Mouse (Mus musculus) intestine, postnatal 0 days (tissue): ENCODE measurements around the gene Dhx37. TPM values are rescaled to one million over a fixed set of nuclear protein-coding genes. Genes with fewer than 3 reads are reported as not detected.

Source experiments
- ATAC-seq: fragments of 200-750 bp; cut with Nextera tagmentation; 2 replicates; pipeline ENCODE4 v1.8.0; 2017; ENCODE audit warnings: mild to moderate bottlenecking, moderate TSS enrichment, moderate library complexity
- H3K27ac ChIP-seq: fragments of 300-500 bp; sonication (generic); 2 replicates; pipeline ENCODE4 v1.5.1; 2014; ENCODE audit warnings: mild to moderate bottlenecking, low read depth, low read length, moderate library complexity
- H3K27me3 ChIP-seq: fragments of 300-500 bp; sonication (generic); replicated peaks from 2 replicates; pipeline ENCODE4 v1.6.1; 2014; ENCODE audit warnings: low read length, mixed read lengths; ENCODE audit not compliant: control insufficient read depth, insufficient read depth
- H3K36me3 ChIP-seq: fragments of 300-500 bp; sonication (generic); 2 replicates; pipeline ENCODE4 v1.6.1; 2014; ENCODE audit warnings: mild to moderate bottlenecking, moderate library complexity; ENCODE audit not compliant: control insufficient read depth, insufficient read depth
- H3K4me1 ChIP-seq: fragments of 300-500 bp; sonication (generic); replicated peaks from 2 replicates; pipeline ENCODE4 v1.6.1; 2014; ENCODE audit warnings: antibody characterized with exemption, low read length, mixed read lengths; ENCODE audit not compliant: control insufficient read depth, insufficient read depth
- H3K4me2 ChIP-seq: fragments of 300-500 bp; sonication (generic); replicated peaks from 2 replicates; pipeline ENCODE4 v1.6.1; 2014; ENCODE audit warnings: low read depth, mild to moderate bottlenecking, moderate library complexity
- H3K4me3 ChIP-seq: fragments of 300-500 bp; sonication (generic); 2 replicates; pipeline ENCODE4 v1.5.1; 2014; ENCODE audit warnings: low read depth, low read length
- H3K9ac ChIP-seq: fragments of 300-500 bp; sonication (generic); 2 replicates; pipeline ENCODE4 v1.6.1; 2014; ENCODE audit warnings: mild to moderate bottlenecking, low read depth, low read length
- H3K9me3 ChIP-seq: fragments of 300-500 bp; sonication (generic); 2 replicates; pipeline ENCODE4 v1.6.1; 2016; ENCODE audit warnings: mixed run types; ENCODE audit not compliant: control insufficient read depth
- CTCF ChIP-seq: sonication (generic); IDR thresholded peaks from 2 replicates; pipeline ENCODE4 v1.5.1; 2016; ENCODE audit warnings: low read depth, mild to moderate bottlenecking, control low read depth, antibody characterized with exemption, moderate library complexity
- WGBS: fragments of 180-500 bp; shearing (Covaris S2); extraction: QIAGEN DNeasy Blood & Tissue Kit; methylation state at CpG from one replicate; pipeline ENCODE4 v1.1.7; 2014; 5-methylcytosine and 5-hydroxymethylcytosine counted together
- polyA plus RNA-seq: library from polyadenylated mRNA; unstranded; fragments of >200 nt; fragmentation: Nextera tagmentation; extraction: Ambion mirVana; gene quantifications from 2 replicates; pipeline ENCODE4 v1.2.1, GENCODE M21; 2015

Gene Dhx37
- polyA plus RNA-seq, 1 experiment from 2014 or later, result 2.5 TPM

DNA sequence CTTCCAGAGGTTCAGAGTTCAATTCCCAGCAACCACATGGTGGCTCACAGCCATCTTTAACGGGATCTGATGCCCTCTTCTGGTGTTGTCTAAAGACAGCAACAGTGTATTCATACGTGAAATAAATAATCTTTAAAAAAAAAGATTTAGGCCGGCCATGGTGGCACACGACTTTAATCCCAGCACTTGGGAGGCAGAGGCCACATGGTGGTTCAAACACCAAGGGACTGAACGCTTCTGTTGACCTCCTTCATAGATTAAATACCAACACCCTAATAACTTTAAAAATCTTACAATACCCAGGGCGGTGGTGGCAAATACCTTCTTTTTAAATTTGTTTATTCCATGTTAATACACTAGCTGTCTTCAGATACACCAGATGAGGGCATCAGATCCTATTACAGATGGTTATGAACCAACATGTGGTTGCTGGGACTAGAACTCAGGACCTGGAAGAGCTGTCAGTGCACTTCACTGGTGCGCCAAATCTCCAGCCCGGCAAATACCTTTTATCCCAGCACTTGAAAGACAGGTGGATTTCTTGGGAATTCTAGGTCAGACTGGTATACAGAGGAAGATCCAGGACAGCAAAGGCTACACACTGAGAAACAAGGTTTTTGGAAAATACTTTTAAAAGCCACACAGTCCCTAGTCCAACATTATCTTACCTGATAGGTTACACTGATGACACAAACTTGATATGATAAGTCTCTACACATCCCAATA lies 48.5 kb downstream of the Dhx37 start:
- no peak for TF ChIP-seq CTCF
- H3K27ac ChIP-seq, result no peak overlapping the region
- ATAC-seq, result no peak
- no peak overlapping the region for H3K9ac ChIP-seq
- H3K4me3 ChIP-seq, result peak overlapping the region; percentile 14; the same call in 1 of the 2 replicates
- 0 out of 2 replicates have a peak, but pooled peaks cover under 1% of the 10 kb centered on the region for H3K4me1 ChIP-seq
- no peaks in the 10 kb centered on the region for H3K9me3 ChIP-seq
- WGBS, result 62% methylated on average over 8 of the region's 8 CpGs
- peak overlapping the region; percentile 51 for H3K4me2 ChIP-seq
- H3K36me3 ChIP-seq, result peaks cover 25% of the 10 kb centered on the region
- H3K27me3 ChIP-seq, result no peaks in the 10 kb centered on the region

DNA sequence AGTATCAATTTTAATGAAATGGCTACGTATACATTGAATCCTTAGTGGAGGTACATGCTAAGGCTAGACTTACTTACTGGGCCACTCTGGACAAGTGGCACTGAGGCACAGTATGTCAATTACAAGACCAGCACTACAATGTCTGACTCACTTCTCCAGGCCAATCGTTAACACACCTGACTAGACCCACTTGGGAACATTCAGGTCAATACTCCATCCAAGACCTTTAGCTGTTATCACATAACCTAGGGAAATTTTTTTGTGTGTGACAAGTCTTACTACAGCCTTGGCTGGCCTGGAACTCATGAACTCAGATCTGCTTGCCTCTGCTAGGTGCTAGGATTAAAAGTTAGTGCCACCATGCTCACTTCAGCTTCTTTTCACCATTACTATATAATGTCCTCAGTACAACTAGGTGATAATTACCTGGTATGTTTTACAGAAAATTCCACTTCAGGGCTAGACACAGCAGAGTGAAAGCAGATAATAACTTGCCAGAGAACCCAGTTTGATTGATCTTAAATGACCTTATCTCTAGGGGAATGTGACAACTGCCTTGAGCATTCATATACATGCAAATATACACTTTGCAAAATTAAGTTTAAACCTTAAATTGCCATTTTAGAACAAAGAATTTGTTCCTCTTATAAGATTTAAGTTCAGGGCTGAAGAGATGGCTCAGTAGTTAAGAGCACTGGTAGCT lies 49.3 kb downstream of the Dhx37 start:
- ATAC-seq, result peak; percentile 20; the same call in 1 of the 2 replicates
- no peaks in the 10 kb centered on the region for H3K4me1 ChIP-seq
- no peaks in the 10 kb centered on the region for H3K9me3 ChIP-seq
- no peak overlapping the region for H3K27ac ChIP-seq
- no peak for TF ChIP-seq CTCF
- H3K4me3 ChIP-seq, result no peak overlapping the region
- H3K27me3 ChIP-seq, result no peaks in the 10 kb centered on the region
- no peak overlapping the region for H3K9ac ChIP-seq
- peaks cover 25% of the 10 kb centered on the region for H3K36me3 ChIP-seq
- H3K4me2 ChIP-seq, result no peak overlapping the region
- WGBS, result 69% methylated on average over 2 of the region's 2 CpGs

DNA sequence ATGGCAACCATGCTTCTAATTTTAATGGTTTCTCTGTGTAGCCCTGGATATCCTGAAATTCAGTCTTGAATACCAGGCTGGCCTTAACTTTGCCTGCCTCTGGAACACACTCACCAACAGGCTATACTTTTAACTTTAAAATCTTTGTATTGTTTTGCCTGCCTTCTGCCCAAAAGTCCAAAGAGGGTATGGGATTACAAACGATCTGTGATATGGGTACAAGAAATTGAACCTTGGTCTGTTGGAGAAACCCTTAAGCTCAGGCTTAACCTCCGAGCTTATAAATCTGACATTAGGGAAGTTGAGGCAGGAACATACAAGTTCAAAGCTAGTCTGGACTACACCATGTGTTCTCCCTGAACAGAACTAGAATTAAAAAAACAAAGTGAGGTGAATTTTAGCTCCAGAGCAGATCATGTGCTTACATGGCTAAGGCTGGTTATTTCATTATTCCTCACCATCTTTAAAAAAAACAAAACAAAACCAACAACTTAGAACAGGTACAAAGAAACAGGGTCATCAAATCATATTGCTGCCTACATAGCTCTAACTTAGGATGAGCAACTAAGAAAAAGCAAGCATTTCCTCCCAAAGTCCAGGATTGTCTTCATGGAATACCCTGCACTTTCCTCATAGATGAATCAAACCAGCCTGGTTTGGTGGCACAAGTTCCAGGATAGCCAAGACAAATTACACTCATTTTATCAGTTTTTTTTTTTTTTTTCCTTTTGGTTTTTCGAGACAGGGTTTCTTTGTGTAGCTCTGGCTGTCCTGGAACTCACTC lies 50.1 kb downstream of the Dhx37 start:
- Histone ChIP-seq H3K9ac (no peak overlapping the region), H3K4me3 (no peak overlapping the region), H3K4me2 (no peak overlapping the region), H3K27ac (no peak overlapping the region), H3K9me3 (no peaks in the 10 kb centered on the region), H3K4me1 (no peaks in the 10 kb centered on the region), H3K27me3 (no peaks in the 10 kb centered on the region), H3K36me3 (peaks cover 25% of the 10 kb centered on the region)
- no peak for TF ChIP-seq CTCF
- no peak for ATAC-seq
- WGBS, result 59% methylated on average over 3 of the region's 3 CpGs

DNA sequence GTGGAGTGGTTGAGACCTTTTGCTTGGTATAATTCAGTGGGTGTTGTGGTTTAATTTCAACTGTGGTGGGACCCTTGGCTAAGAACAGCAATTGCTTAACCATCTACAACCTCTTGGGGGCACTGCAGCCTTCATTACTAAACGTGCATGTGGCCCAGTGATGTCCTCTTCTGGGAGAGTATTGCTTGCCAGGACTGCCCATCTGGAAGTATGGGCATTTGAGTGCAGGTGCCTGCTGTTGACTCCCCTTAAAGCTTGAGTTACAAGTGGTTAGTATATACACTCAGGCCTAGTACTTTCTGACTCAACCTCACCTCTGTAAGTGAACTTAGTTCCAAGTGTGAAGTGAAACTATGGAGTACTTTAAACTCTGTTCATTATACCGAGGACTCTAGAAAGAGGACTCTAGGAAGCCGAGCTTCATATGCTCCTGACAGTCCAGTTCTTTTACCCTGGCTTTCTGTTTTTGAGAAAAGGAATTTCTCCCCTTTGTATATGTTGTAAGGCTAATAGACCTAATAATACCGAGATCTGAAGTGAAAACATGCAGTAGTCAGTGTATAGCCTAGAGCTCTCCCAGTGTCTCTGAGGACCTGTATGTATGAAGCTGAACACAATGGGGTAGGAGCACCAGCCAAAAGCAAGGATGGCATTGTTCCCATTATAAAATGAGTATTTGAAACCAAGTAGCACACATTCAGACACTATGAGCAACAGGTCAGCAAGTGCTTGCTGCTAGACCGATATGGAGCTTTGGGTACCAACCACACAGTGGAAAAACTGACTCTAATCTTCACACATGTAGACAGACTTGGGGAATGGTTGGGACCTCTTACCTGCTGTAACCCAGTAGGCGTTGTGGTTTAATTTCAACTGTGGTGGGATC lies 51.0 kb downstream of the Dhx37 start:
- WGBS, result 42% methylated on average over 6 of the region's 6 CpGs
- no peaks in the 10 kb centered on the region for H3K4me1 ChIP-seq
- H3K27me3 ChIP-seq, result no peaks in the 10 kb centered on the region
- H3K9ac ChIP-seq, result no peak overlapping the region
- no peak overlapping the region for H3K4me3 ChIP-seq
- H3K9me3 ChIP-seq, result no peaks in the 10 kb centered on the region
- peak; percentile 34 for ATAC-seq
- no peak overlapping the region for H3K4me2 ChIP-seq
- H3K27ac ChIP-seq, result no peak overlapping the region
- H3K36me3 ChIP-seq, result peaks cover 18% of the 10 kb centered on the region
- TF ChIP-seq CTCF, result peak; percentile 86

DNA sequence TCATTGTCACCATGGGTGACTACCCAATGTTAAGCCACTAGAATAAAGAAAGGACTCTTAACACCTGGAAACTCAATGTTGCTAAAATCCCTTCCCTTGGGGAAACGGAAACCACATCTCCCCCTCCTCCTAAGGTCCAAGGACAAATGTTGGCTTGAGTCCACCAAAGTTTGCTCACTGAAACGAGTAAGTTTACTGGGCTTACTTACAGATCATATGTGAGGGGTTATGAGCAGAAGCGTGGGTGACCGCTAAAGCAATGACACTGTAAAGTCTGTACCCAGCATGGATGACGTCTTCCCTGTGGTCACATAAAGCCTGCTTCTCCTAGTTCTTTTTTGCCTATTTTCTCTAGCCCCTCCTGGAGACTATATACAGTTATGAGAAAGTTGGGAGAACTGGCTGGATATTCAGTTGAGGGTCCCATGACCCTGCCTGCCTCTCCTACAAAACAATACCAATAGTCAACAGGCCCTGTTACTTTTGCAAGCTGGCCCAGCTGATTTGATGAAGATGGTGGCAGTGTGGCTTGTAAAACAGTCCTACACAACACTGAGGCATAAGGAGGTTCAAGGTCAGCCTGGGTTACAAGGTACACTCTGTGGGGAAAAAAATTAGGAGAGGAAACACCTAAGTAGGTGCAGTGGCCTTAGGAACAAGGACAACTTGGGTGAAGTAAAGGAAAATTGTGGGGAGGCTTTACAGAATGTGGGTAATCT lies 51.8 kb downstream of the Dhx37 start:
- H3K36me3 ChIP-seq, result peaks cover 18% of the 10 kb centered on the region
- 71% methylated on average over 5 of the region's 5 CpGs for WGBS
- no peak overlapping the region for H3K27ac ChIP-seq
- no peaks in the 10 kb centered on the region for H3K9me3 ChIP-seq
- H3K27me3 ChIP-seq, result no peaks in the 10 kb centered on the region
- H3K4me2 ChIP-seq, result no peak overlapping the region
- no peaks in the 10 kb centered on the region for H3K4me1 ChIP-seq
- no peak overlapping the region for H3K9ac ChIP-seq
- ATAC-seq, result 0 out of 2 replicates have a peak, but pooled peaks have one; percentile 3
- no peak for TF ChIP-seq CTCF
- no peak overlapping the region for H3K4me3 ChIP-seq
